Mouse (Mus musculus) neural tube, embryonic 11.5 days (tissue): ENCODE results near the gene Gm11168. TPM values are rescaled to one million over a fixed set of nuclear protein-coding genes. Genes with fewer than 3 reads are reported as not detected.
"Not testable (repeated sequence)": the region's sequence is repeated elsewhere in the genome, so short reads cannot be mapped to it uniquely, and the experiment has no call there.

Source experiments
- ATAC-seq: fragments of 200-750 bp; cut with Nextera tagmentation; 2 replicates; pipeline ENCODE4 v1.8.0; 2017; ENCODE audit warnings: moderate number of reproducible peaks, mild to moderate bottlenecking, moderate TSS enrichment, moderate library complexity; ENCODE audit not compliant: insufficient read depth, low FRiP score, low TSS enrichment
- DNase-seq: peaks from one replicate; pipeline ENCODE4 v3.0.0-alpha.2; 2015; ENCODE audit warnings: low spot score
- H3K27ac ChIP-seq: fragments of 300-500 bp; sonication (generic); 2 replicates; pipeline ENCODE4 v1.5.1; 2014; ENCODE audit warnings: low read depth, mild to moderate bottlenecking, low read length
- H3K27me3 ChIP-seq: fragments of 300-500 bp; sonication (generic); 2 replicates; pipeline ENCODE4 v1.6.1; 2014; ENCODE audit warnings: mild to moderate bottlenecking, low read length, mixed read lengths; ENCODE audit not compliant: control insufficient read depth, insufficient read depth
- H3K36me3 ChIP-seq: fragments of 300-500 bp; sonication (generic); 2 replicates; pipeline ENCODE4 v1.6.1; 2014; ENCODE audit warnings: mild to moderate bottlenecking, low read length, moderate library complexity, mixed read lengths; ENCODE audit not compliant: control insufficient read depth, insufficient read depth
- H3K4me1 ChIP-seq: fragments of 300-500 bp; sonication (generic); 2 replicates; pipeline ENCODE4 v1.6.1; 2014; ENCODE audit warnings: low read length, mixed read lengths; ENCODE audit not compliant: control insufficient read depth, insufficient read depth
- H3K4me2 ChIP-seq: fragments of 300-500 bp; sonication (generic); 2 replicates; pipeline ENCODE4 v1.6.1; 2014; ENCODE audit warnings: low read depth, mild to moderate bottlenecking, moderate library complexity
- H3K4me3 ChIP-seq: fragments of 300-500 bp; sonication (generic); 2 replicates; pipeline ENCODE4 v1.5.1; 2014; ENCODE audit warnings: low read depth, low read length
- H3K9ac ChIP-seq: fragments of 300-500 bp; sonication (generic); 2 replicates; pipeline ENCODE4 v1.6.1; 2014; ENCODE audit warnings: mild to moderate bottlenecking, low read length
- H3K9me3 ChIP-seq: fragments of 300-500 bp; sonication (generic); 2 replicates; pipeline ENCODE4 v1.6.1; 2016; ENCODE audit warnings: low read length; ENCODE audit not compliant: control insufficient read depth
- WGBS: fragments of 180-500 bp; shearing (Covaris S2); extraction: QIAGEN DNeasy Blood & Tissue Kit; methylation state at CpG from one replicate; pipeline ENCODE4 v1.1.7; 2014; 5-methylcytosine and 5-hydroxymethylcytosine counted together
- polyA plus RNA-seq: library from polyadenylated mRNA; unstranded; fragments of >200 nt; fragmentation: Nextera tagmentation; extraction: Ambion mirVana; gene quantifications from 2 replicates; pipeline ENCODE4 v1.2.1, GENCODE M21; 2014

The Gm11168 gene
- polyA plus RNA-seq, 1 experiment from 2014 or later = not detected

- not testable (repeated sequence) for H3K27ac ChIP-seq, DNase-seq, H3K9me3 ChIP-seq, H3K4me3 ChIP-seq, H3K36me3 ChIP-seq, H3K4me1 ChIP-seq, ATAC-seq, H3K9ac ChIP-seq, H3K27me3 ChIP-seq, H3K4me2 ChIP-seq
- 76% methylated on average over 9 of the region's 13 CpGs for WGBS
Observed at GRCm38 (mm10) chr9:3023312-3023984, 20.3 kb downstream of the Gm11168 start, which contains the start of gene Gm10718. Gene Gm10718 (plus strand): TSS chr9:3023547.

GRCm38 (mm10) chr9:3023985-3024648, 21.0 kb downstream of the Gm11168 start:
- 68% methylated on average over 14 of the region's 16 CpGs for WGBS
- ATAC-seq = not testable (repeated sequence)

GRCm38 (mm10) chr9:3024912-3025467, 21.8 kb downstream of the Gm11168 start, which contains the start of gene Gm10717:
Gene Gm10717 (plus strand): TSS chr9:3025417.
- 71% methylated on average over 12 of the region's 12 CpGs for WGBS
- H3K9ac ChIP-seq, H3K27me3 ChIP-seq, H3K9me3 ChIP-seq, ATAC-seq, H3K4me2 ChIP-seq, H3K4me1 ChIP-seq, H3K4me3 ChIP-seq, H3K36me3 ChIP-seq, H3K27ac ChIP-seq, DNase-seq: not testable (repeated sequence)

More at GRCm38 (mm10) chr9:3023985-3024648, 21.0 kb downstream of the Gm11168 start:
- H3K27ac ChIP-seq, H3K9ac ChIP-seq, H3K36me3 ChIP-seq, H3K4me2 ChIP-seq, H3K4me3 ChIP-seq, H3K9me3 ChIP-seq, DNase-seq, H3K27me3 ChIP-seq, H3K4me1 ChIP-seq: not testable (repeated sequence)

GRCm38 (mm10) chr9:3025653-3026052, 22.5 kb downstream of the Gm11168 start:
- not testable (repeated sequence) for H3K27me3 ChIP-seq, ATAC-seq, H3K4me1 ChIP-seq, H3K4me3 ChIP-seq, H3K27ac ChIP-seq, H3K36me3 ChIP-seq, H3K9me3 ChIP-seq, H3K4me2 ChIP-seq, DNase-seq, H3K9ac ChIP-seq
- 58% methylated on average over 4 of the region's 6 CpGs for WGBS

GRCm38 (mm10) chr9:3026136-3026535, 23.0 kb downstream of the Gm11168 start:
- 72% methylated on average over 5 of the region's 5 CpGs for WGBS
- not testable (repeated sequence) for ATAC-seq, H3K36me3 ChIP-seq

GRCm38 (mm10) chr9:3026741-3027140, 23.6 kb downstream of the Gm11168 start:
- ATAC-seq, H3K9me3 ChIP-seq, DNase-seq, H3K4me2 ChIP-seq, H3K9ac ChIP-seq, H3K4me3 ChIP-seq, H3K27ac ChIP-seq, H3K4me1 ChIP-seq, H3K27me3 ChIP-seq, H3K36me3 ChIP-seq: not testable (repeated sequence)
- 64% methylated on average over 9 of the region's 9 CpGs for WGBS

More at GRCm38 (mm10) chr9:3026136-3026535, 23.0 kb downstream of the Gm11168 start:
- not testable (repeated sequence) for DNase-seq, H3K27ac ChIP-seq, H3K9me3 ChIP-seq, H3K27me3 ChIP-seq, H3K4me2 ChIP-seq, H3K4me3 ChIP-seq, H3K4me1 ChIP-seq, H3K9ac ChIP-seq

GRCm38 (mm10) chr9:3027200-3027599, 24.1 kb downstream of the Gm11168 start:
- H3K36me3 ChIP-seq, H3K9ac ChIP-seq, H3K4me1 ChIP-seq, H3K27me3 ChIP-seq, H3K9me3 ChIP-seq, H3K4me2 ChIP-seq, H3K4me3 ChIP-seq, H3K27ac ChIP-seq: not testable (repeated sequence)
- ATAC-seq = peak; percentile 25; the same call in 1 of the 2 replicates
- WGBS = 71% methylated on average over 9 of the region's 9 CpGs
- peak; percentile 8 for DNase-seq

GRCm38 (mm10) chr9:3029276-3030000, 26.3 kb downstream of the Gm11168 start:
- H3K4me2 ChIP-seq, H3K27me3 ChIP-seq, DNase-seq, H3K9me3 ChIP-seq, H3K4me3 ChIP-seq, H3K36me3 ChIP-seq, H3K4me1 ChIP-seq, H3K27ac ChIP-seq, H3K9ac ChIP-seq, ATAC-seq: not testable (repeated sequence)
- WGBS = 67% methylated on average over 12 of the region's 16 CpGs
